In the genomic region with DNA sequence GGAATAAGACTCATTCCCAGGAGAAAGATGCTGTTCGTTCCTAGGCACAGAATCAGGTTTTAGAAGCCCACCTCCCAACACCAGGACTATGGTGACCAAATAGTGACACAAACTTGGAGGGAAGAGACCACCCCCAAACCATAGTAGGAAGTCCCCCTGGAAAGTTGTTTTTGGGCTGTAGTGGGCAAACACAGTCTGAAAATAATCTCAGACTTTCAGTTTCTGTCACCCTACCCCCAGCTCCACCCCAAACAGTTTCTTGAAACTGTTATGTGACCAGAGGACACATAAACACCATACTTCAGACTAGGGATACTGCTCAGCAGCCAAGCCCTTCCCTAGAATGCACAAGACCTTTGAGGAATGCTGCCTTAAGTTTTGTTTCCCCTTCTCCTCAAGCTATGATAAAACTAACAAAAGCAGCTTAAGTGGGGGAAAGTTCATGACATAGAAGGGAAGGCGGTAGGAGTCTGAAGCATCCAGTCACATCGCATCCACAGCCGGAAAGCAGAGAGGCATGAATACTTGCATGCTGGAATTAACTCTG, we compare ENCODE assay signal across 19 mouse cellular contexts. TPM values are rescaled to one million over a fixed set of nuclear protein-coding genes. Genes with fewer than 3 reads are reported as not detected.
A peak's percentile ranks its signal among the peaks of the same experiment; 100 is the strongest.
DNase-seq lines count a peak whose midpoint lies in the region; TF ChIP-seq lines count a peak whose summit lies in the region.
"Had no signal": no experiment of that assay in that cellular context is flagged by ENCODE, and none has a peak within 500 bp of the region (broad histone marks: within the 10 kb centered on the region; RNA-seq: fewer than 3 reads in every experiment).

No protein-coding gene starts in this region.

- H3K79me2 ChIP-seq in heart, adult 2 months (replicated peaks; ENCODE audit: control insufficient read depth, insufficient read depth, low read length) = no peaks in the 10 kb centered on the region

- no peaks in the 10 kb centered on the region for H3K27me3 ChIP-seq in heart, adult 2 months (ENCODE audit: control insufficient read depth, insufficient read depth, low read length)
- H3K27me3 ChIP-seq: embryonic facial prominence, embryonic 12.5 days; forebrain, embryonic 13.5 days; forebrain, embryonic 15.5 days had no signal

- intact Hi-C loops in heart, adult 2 months (cut with DNase I) = loop anchor here (10.0 kb wide), 1 partner anchor 184 kb away; no protein-coding TSS in a partner anchor

- no peak overlapping the region for H3K27ac ChIP-seq in heart, adult 2 months
- H3K27ac ChIP-seq: embryonic facial prominence, embryonic 10.5 days; embryonic facial prominence, embryonic 12.5 days; forebrain, embryonic 13.5 days; forebrain, embryonic 15.5 days had no signal

- no peak for TF ChIP-seq EP300 in heart, adult 2 months (IDR thresholded peaks at IDR 0.05; ENCODE audit: insufficient read depth, low read depth, low read length)

- no peaks in the 10 kb centered on the region for H3K4me1 ChIP-seq in heart, adult 2 months (ENCODE audit: control insufficient read depth, insufficient read depth, low read length)
- H3K4me1 ChIP-seq: embryonic facial prominence, embryonic 10.5 days; embryonic facial prominence, embryonic 12.5 days; forebrain, embryonic 13.5 days; forebrain, embryonic 15.5 days had no signal

- H3K9ac ChIP-seq in heart, adult 2 months (ENCODE audit: low read depth, low read length) = no peak overlapping the region
- H3K9ac ChIP-seq: embryonic facial prominence, embryonic 12.5 days; forebrain, embryonic 13.5 days; forebrain, embryonic 15.5 days; forebrain, postnatal 0 days had no signal

- no peak overlapping the region for H3K4me3 ChIP-seq in heart, adult 2 months
- H3K4me3 ChIP-seq: embryonic facial prominence, embryonic 10.5 days; embryonic facial prominence, embryonic 12.5 days; forebrain, embryonic 13.5 days; forebrain, embryonic 15.5 days had no signal

- TF ChIP-seq POLR2A in heart, adult 2 months (IDR thresholded peaks at IDR 0.05; ENCODE audit: insufficient read depth, low read depth, low read length) = no peak

- 53% methylated on average over 4 of the region's 4 CpGs for WGBS in heart, adult 2 months

- no peak for TF ChIP-seq CTCF in heart, adult 2 months (IDR thresholded peaks at IDR 0.05)

- peak; percentile 39 for DNase-seq in heart, adult 11 months
- no peak for DNase-seq in heart, adult 2 months
- DNase-seq in lung, postnatal 10 days = peak; percentile 15
- DNase-seq in lung, postnatal 14 days = no peak
- no peak for DNase-seq in adrenal gland, postnatal 25 days
- DNase-seq: adrenal gland, adult 8-10 months; adrenal gland, postnatal 14 days; B cell, adult 2 months; cerebellum, adult 11 months; cerebellum, adult 2 months; cerebellum, adult 9-10 months; cerebellum, postnatal 10 days; cerebellum, postnatal 25 days; forebrain, postnatal 0 days had no signal

- no peaks in the 10 kb centered on the region for H3K36me3 ChIP-seq in heart, adult 2 months (ENCODE audit: control insufficient read depth, insufficient read depth, low read length)
- H3K36me3 ChIP-seq: embryonic facial prominence, embryonic 10.5 days; embryonic facial prominence, embryonic 12.5 days; forebrain, embryonic 15.5 days had no signal

RNA-seq across cellular contexts. Expression of gene Ust, which starts 12.0 kb away (rescaled TPM):
- 1 to 10 TPM; 1.6 to 1.7 TPM for total RNA-seq in heart, adult 2 months (2021)
- 1.1 and 1.3 TPM in 2 replicates for polyA plus RNA-seq in heart, adult 2 months (2012; rRNA removed)
- total RNA-seq in adrenal gland, postnatal 25 days (2021) = 5.4 and 5.6 TPM in 2 replicates
- total RNA-seq: MEL had no signal

Comparison
In these comparisons a context has a peak if more than half of its experiments do, and no peak if none do; other contexts are left out.
1. DNase-seq: peak in heart, adult 11 months (single experiment) and lung, postnatal 10 days (single experiment); none in heart, adult 2 months (0 of 2), lung, postnatal 14 days (single experiment) and adrenal gland, postnatal 25 days (single experiment).